Mouse (Mus musculus) E14TG2a.4 (cell line): Measurements from ENCODE around the gene Tmem234.

Experiments used
- CTCF ChIP-seq: conservative IDR thresholded peaks from 2 replicates; pipeline ENCODE4 v1.5.1; 2014; ENCODE audit warnings: low read length
- NANOG ChIP-seq: IDR thresholded peaks from 2 replicates; pipeline ENCODE4 v1.6.1; 2014; ENCODE audit warnings: borderline replicate concordance, low read length, mixed read lengths

DNA sequence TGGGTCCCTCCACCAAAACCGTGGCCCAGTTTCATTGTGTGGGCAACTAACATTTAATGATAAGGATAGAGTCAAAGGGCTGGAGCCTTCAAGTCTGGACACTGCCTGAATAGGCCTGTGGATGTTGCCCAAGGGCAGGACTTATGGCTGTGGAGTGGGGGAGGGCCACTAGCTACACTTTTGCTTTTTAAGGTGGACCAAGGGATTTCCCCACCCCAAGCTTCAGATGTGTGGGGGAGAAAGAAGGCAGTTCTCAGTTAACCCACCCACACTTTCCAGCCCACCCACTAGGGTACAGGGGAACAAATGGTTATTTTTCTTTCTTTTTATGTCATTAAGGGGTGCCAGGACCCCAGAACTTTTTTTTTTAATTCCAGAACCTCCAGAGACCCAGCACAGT is 16.1 kb upstream of the Tmem234 start:
- TF ChIP-seq CTCF (no peak), NANOG (no peak)
